Comparison of ENCODE assay signal across 8 mouse cellular contexts in genomic region chr15:103182166-103182790, GRCm38 (mm10). TPM values are rescaled to one million over a fixed set of nuclear protein-coding genes. Genes with fewer than 3 reads are reported as not detected.
DNase-seq lines count a peak whose midpoint lies in the region; ATAC-seq and TF ChIP-seq lines count a peak whose summit lies in the region.

No protein-coding gene starts in this region.

- H3K27ac ChIP-seq in bone marrow, adult 2 months (ENCODE audit: control insufficient read depth, insufficient read depth, low read depth, low read length, poor library complexity) = no peak overlapping the region
- no peak overlapping the region for H3K27ac ChIP-seq in heart, embryonic 13.5 days (replicated peaks)
- H3K27ac ChIP-seq in kidney, postnatal 0 days = no peak overlapping the region
- no peak overlapping the region for H3K27ac ChIP-seq in liver, embryonic 15.5 days (replicated peaks)
- no peak overlapping the region for H3K27ac ChIP-seq in neural tube, embryonic 11.5 days (ENCODE audit: low read depth, low read length)
- no peak overlapping the region for H3K27ac ChIP-seq in testis, adult 2 months (ENCODE audit: control insufficient read depth, insufficient read depth, low read depth, low read length)

- WGBS in bone marrow, adult 2 months = 1% methylated on average over 32 of the region's 48 CpGs
- WGBS in heart, embryonic 13.5 days = 1% methylated on average over 37 of the region's 48 CpGs
- under 1% methylated on average over 37 of the region's 48 CpGs for WGBS in kidney, postnatal 0 days
- WGBS in liver, embryonic 15.5 days (ENCODE audit: insufficient replicate concordance) = 1% methylated on average over 44 of the region's 48 CpGs
- WGBS in neural tube, embryonic 11.5 days = under 1% methylated on average over 39 of the region's 48 CpGs

- peaks cover 2% of the 10 kb centered on the region; the same call in 1 of the 2 replicates for H3K9me3 ChIP-seq in erythroblast, embryonic 14.5 days (ENCODE audit: control insufficient read depth, low read length)
- no peaks in the 10 kb centered on the region for H3K9me3 ChIP-seq in heart, embryonic 13.5 days
- H3K9me3 ChIP-seq in kidney, postnatal 0 days (replicated peaks; ENCODE audit: low read length) = no peaks in the 10 kb centered on the region
- H3K9me3 ChIP-seq in liver, embryonic 15.5 days (replicated peaks) = no peaks in the 10 kb centered on the region
- H3K9me3 ChIP-seq in neural tube, embryonic 11.5 days (ENCODE audit: control insufficient read depth, low read length) = no peaks in the 10 kb centered on the region

- TF ChIP-seq POLR2A in bone marrow, adult 2 months (IDR thresholded peaks at IDR 0.05; ENCODE audit: borderline replicate concordance, control insufficient read depth, low read depth, low read length) = no peak
- no peak; the same call in 1 of the 2 replicates for TF ChIP-seq POLR2A in testis, adult 2 months (IDR thresholded peaks at IDR 0.05; ENCODE audit: control insufficient read depth, low read depth, low read length)

- H3K9ac ChIP-seq in heart, embryonic 13.5 days = peak overlapping the region; percentile 70
- 0 out of 2 replicates have a peak overlapping the region, but pooled peaks have one; percentile 41 for H3K9ac ChIP-seq in kidney, postnatal 0 days (ENCODE audit: low read depth, low read length)
- H3K9ac ChIP-seq in liver, embryonic 15.5 days = no peak overlapping the region
- 0 out of 2 replicates have a peak overlapping the region, but pooled peaks have one; percentile 4 for H3K9ac ChIP-seq in neural tube, embryonic 11.5 days (ENCODE audit: low read length)

- peak overlapping the region; percentile 72 for H3K4me2 ChIP-seq in heart, embryonic 13.5 days
- H3K4me2 ChIP-seq in kidney, postnatal 0 days (ENCODE audit: low read length) = peak overlapping the region; percentile 75
- H3K4me2 ChIP-seq in liver, embryonic 15.5 days = peak overlapping the region; percentile 75
- peak overlapping the region; percentile 40 for H3K4me2 ChIP-seq in neural tube, embryonic 11.5 days (ENCODE audit: low read depth)

- no peaks in the 10 kb centered on the region; the same call in 1 of the 2 replicates for H3K4me1 ChIP-seq in bone marrow, adult 2 months (ENCODE audit: control insufficient read depth, insufficient read depth, low read length)
- H3K4me1 ChIP-seq in erythroblast, embryonic 14.5 days (ENCODE audit: control insufficient read depth) = peaks cover 20% of the 10 kb centered on the region
- peaks cover 31% of the 10 kb centered on the region for H3K4me1 ChIP-seq in heart, embryonic 13.5 days
- peaks cover 17% of the 10 kb centered on the region for H3K4me1 ChIP-seq in kidney, postnatal 0 days (replicated peaks; ENCODE audit: insufficient read depth, low read length)
- H3K4me1 ChIP-seq in liver, embryonic 15.5 days (replicated peaks) = peaks cover 26% of the 10 kb centered on the region
- peaks cover 17% of the 10 kb centered on the region for H3K4me1 ChIP-seq in neural tube, embryonic 11.5 days (ENCODE audit: control insufficient read depth, insufficient read depth, low read length)
- H3K4me1 ChIP-seq in testis, adult 2 months (ENCODE audit: control insufficient read depth, insufficient read depth, low read length) = peaks cover 11% of the 10 kb centered on the region

- no peaks in the 10 kb centered on the region for H3K36me3 ChIP-seq in erythroblast, embryonic 14.5 days (ENCODE audit: control insufficient read depth)
- no peaks in the 10 kb centered on the region for H3K36me3 ChIP-seq in heart, embryonic 13.5 days
- no peaks in the 10 kb centered on the region for H3K36me3 ChIP-seq in kidney, postnatal 0 days (ENCODE audit: insufficient read depth, low read length)
- H3K36me3 ChIP-seq in liver, embryonic 15.5 days (replicated peaks) = no peaks in the 10 kb centered on the region
- H3K36me3 ChIP-seq in neural tube, embryonic 11.5 days (ENCODE audit: control insufficient read depth, insufficient read depth, low read length) = no peaks in the 10 kb centered on the region
- H3K36me3 ChIP-seq in testis, adult 2 months (ENCODE audit: control insufficient read depth, insufficient read depth, low read length) = no peaks in the 10 kb centered on the region

- no peak for ATAC-seq in heart, embryonic 13.5 days (ENCODE audit: extremely low read depth, insufficient number of reproducible peaks, low FRiP score, low TSS enrichment)
- ATAC-seq in kidney, postnatal 0 days (replicated peaks; ENCODE audit: low FRiP score, low read depth) = peak; percentile 48
- peak; percentile 40; the same call in 1 of the 2 replicates for ATAC-seq in liver, embryonic 15.5 days (ENCODE audit: insufficient read depth)
- ATAC-seq in neural tube, embryonic 11.5 days (ENCODE audit: insufficient read depth, low FRiP score, low TSS enrichment) = 0 out of 2 replicates have a peak, but pooled peaks have one; percentile 5

- peak; percentile 96 for TF ChIP-seq CTCF in bone marrow, adult 2 months (IDR thresholded peaks at IDR 0.05; ENCODE audit: control insufficient read depth, insufficient read depth, low read length)
- peak; percentile 100 for TF ChIP-seq CTCF in kidney, postnatal 0 days (IDR thresholded peaks at IDR 0.05; ENCODE audit: low read depth)
- TF ChIP-seq CTCF in testis, adult 2 months (IDR thresholded peaks at IDR 0.05; ENCODE audit: control insufficient read depth, insufficient read depth, insufficient replicate concordance, low read depth, low read length) = peak; percentile 99

- peaks cover 83% of the 10 kb centered on the region for H3K27me3 ChIP-seq in erythroblast, embryonic 14.5 days (ENCODE audit: control insufficient read depth)
- H3K27me3 ChIP-seq in heart, embryonic 13.5 days (replicated peaks) = peaks cover 66% of the 10 kb centered on the region
- H3K27me3 ChIP-seq in kidney, postnatal 0 days (ENCODE audit: insufficient read depth, low read length) = no peaks in the 10 kb centered on the region
- H3K27me3 ChIP-seq in liver, embryonic 15.5 days = peaks cover 86% of the 10 kb centered on the region
- H3K27me3 ChIP-seq in neural tube, embryonic 11.5 days (ENCODE audit: control insufficient read depth, insufficient read depth, low read length) = no peaks in the 10 kb centered on the region
- H3K27me3 ChIP-seq in testis, adult 2 months (ENCODE audit: control insufficient read depth, insufficient read depth, low read length) = no peaks in the 10 kb centered on the region; the same call in 1 of the 2 replicates

- peak overlapping the region; percentile 43 for H3K4me3 ChIP-seq in bone marrow, adult 2 months (replicated peaks; ENCODE audit: control insufficient read depth, low read depth, low read length)
- H3K4me3 ChIP-seq in erythroblast, embryonic 14.5 days (replicated peaks) = peak overlapping the region; percentile 50
- H3K4me3 ChIP-seq in heart, embryonic 13.5 days = peak overlapping the region; percentile 53
- H3K4me3 ChIP-seq in kidney, postnatal 0 days (replicated peaks; ENCODE audit: low read depth, low read length) = peak overlapping the region; percentile 32
- peak overlapping the region; percentile 48 for H3K4me3 ChIP-seq in liver, embryonic 15.5 days (replicated peaks)
- H3K4me3 ChIP-seq in neural tube, embryonic 11.5 days (ENCODE audit: low read depth, low read length) = peak overlapping the region; percentile 28
- H3K4me3 ChIP-seq in testis, adult 2 months (ENCODE audit: control insufficient read depth, low read depth, low read length) = peak overlapping the region; percentile 66

- peak; percentile 94 for DNase-seq in CD4-positive, CD25-positive, alpha-beta regulatory T cell, adult 2 months (ENCODE audit: low read depth, low spot score)
- peak; percentile 90 for DNase-seq in kidney, postnatal 0 days (ENCODE audit: low spot score)
- peak; percentile 89 for DNase-seq in neural tube, embryonic 11.5 days (ENCODE audit: low spot score)

RNA-seq across cellular contexts. Expression of gene Smug1, which starts 15.4 kb away (rescaled TPM):
- 3.0 and 3.9 TPM in 2 replicates for polyA plus RNA-seq in bone marrow, adult 2 months (2011; ENCODE audit: insufficient read depth, insufficient read length, low replicate concordance, missing spikeins)
- 0.07 and 0.19 TPM in 2 replicates for polyA plus RNA-seq in erythroblast, embryonic 14.5 days (2012)
- 15.8 and 16.2 TPM in 2 replicates for polyA plus RNA-seq in heart, embryonic 13.5 days (2015; fragmentation: Nextera tagmentation; extraction: Ambion mirVana)
- polyA plus RNA-seq in kidney, postnatal 0 days (2015; fragmentation: Nextera tagmentation; extraction: Ambion mirVana) = 13.0 TPM in 2 replicates
- 4.6 and 5.4 TPM in 2 replicates for polyA plus RNA-seq in liver, embryonic 15.5 days (2015; fragmentation: Nextera tagmentation; extraction: Ambion mirVana)
- 55.9 and 65.4 TPM in 2 replicates for polyA plus RNA-seq in neural tube, embryonic 11.5 days (2014; fragmentation: Nextera tagmentation; extraction: Ambion mirVana)
- polyA plus RNA-seq in testis, adult 2 months (2012; rRNA removed) = 3.4 and 3.8 TPM in 2 replicates

RNA-seq across cellular contexts. Expression of gene Cbx5, which starts 57.3 kb away (rescaled TPM):
- polyA plus RNA-seq in bone marrow, adult 2 months (2011; ENCODE audit: insufficient read depth, insufficient read length, low replicate concordance, missing spikeins) = 178 and 226 TPM in 2 replicates
- 0.74 and 0.95 TPM in 2 replicates for polyA plus RNA-seq in erythroblast, embryonic 14.5 days (2012)
- polyA plus RNA-seq in heart, embryonic 13.5 days (2015; fragmentation: Nextera tagmentation; extraction: Ambion mirVana) = 91.9 and 97.2 TPM in 2 replicates
- 62.0 and 68.2 TPM in 2 replicates for polyA plus RNA-seq in kidney, postnatal 0 days (2015; fragmentation: Nextera tagmentation; extraction: Ambion mirVana)
- polyA plus RNA-seq in liver, embryonic 15.5 days (2015; fragmentation: Nextera tagmentation; extraction: Ambion mirVana) = 44.5 and 49.2 TPM in 2 replicates
- 187 and 189 TPM in 2 replicates for polyA plus RNA-seq in neural tube, embryonic 11.5 days (2014; fragmentation: Nextera tagmentation; extraction: Ambion mirVana)
- polyA plus RNA-seq in testis, adult 2 months (2012; rRNA removed) = 11.8 and 15.7 TPM in 2 replicates

RNA-seq across cellular contexts. Expression of gene Hnrnpa1, which starts 58.0 kb away (rescaled TPM):
- polyA plus RNA-seq in bone marrow, adult 2 months (2011; ENCODE audit: insufficient read depth, insufficient read length, low replicate concordance, missing spikeins) = 406 and 641 TPM in 2 replicates
- polyA plus RNA-seq in erythroblast, embryonic 14.5 days (2012) = 6.0 and 6.4 TPM in 2 replicates
- 500 and 519 TPM in 2 replicates for polyA plus RNA-seq in heart, embryonic 13.5 days (2015; fragmentation: Nextera tagmentation; extraction: Ambion mirVana)
- 705 and 720 TPM in 2 replicates for polyA plus RNA-seq in kidney, postnatal 0 days (2015; fragmentation: Nextera tagmentation; extraction: Ambion mirVana)
- polyA plus RNA-seq in liver, embryonic 15.5 days (2015; fragmentation: Nextera tagmentation; extraction: Ambion mirVana) = 193 and 220 TPM in 2 replicates
- 1,373 and 1,392 TPM in 2 replicates for polyA plus RNA-seq in neural tube, embryonic 11.5 days (2014; fragmentation: Nextera tagmentation; extraction: Ambion mirVana)
- 43.2 and 53.3 TPM in 2 replicates for polyA plus RNA-seq in testis, adult 2 months (2012; rRNA removed)
